Mouse (Mus musculus): Measurements from ENCODE around the gene Miox. TPM values are rescaled to one million over a fixed set of nuclear protein-coding genes. Genes with fewer than 3 reads are reported as not detected.

The Miox gene
- total RNA-seq, 1 experiment from 2014 or later, result not detected

- no peak for ATAC-seq (replicated peaks in 1 of 2; ENCODE audit: insufficient read depth in 1 of 2, low FRiP score in 2 of 2, low TSS enrichment in 1 of 2, low read depth in 1 of 2, poor library complexity in 2 of 2, severe bottlenecking in 2 of 2)
Observed at GRCm38 (mm10) chr15:89313359-89313758, 20.8 kb upstream of the Miox start.

DNA sequence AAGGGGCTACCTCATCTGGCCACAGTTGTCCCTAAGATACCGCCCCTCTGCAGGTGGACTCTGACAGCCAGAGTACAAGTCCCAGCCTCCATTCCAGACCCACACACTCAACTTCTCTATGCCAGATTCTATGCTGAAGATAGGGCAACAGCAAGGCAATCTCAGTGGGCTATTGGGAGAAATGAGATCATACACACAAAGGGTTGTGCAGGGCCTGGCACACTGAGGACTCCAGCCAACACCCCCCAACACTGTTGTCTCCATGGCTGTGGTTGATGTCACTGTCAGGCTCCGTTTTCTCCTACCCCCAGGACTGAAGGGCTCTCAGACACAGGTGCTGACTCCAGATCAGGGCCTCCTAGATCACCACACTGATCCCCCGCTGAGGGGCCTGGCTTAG, 20.1 kb upstream of the Miox start:
- ATAC-seq (replicated peaks in 1 of 2; ENCODE audit: insufficient read depth in 1 of 2, low FRiP score in 2 of 2, low TSS enrichment in 1 of 2, low read depth in 1 of 2, poor library complexity in 2 of 2, severe bottlenecking in 2 of 2), result no peak

GRCm38 (mm10) chr15:89314511-89315189, 19.5 kb upstream of the Miox start:
- no peak for ATAC-seq (replicated peaks in 1 of 2; ENCODE audit: insufficient read depth in 1 of 2, low FRiP score in 2 of 2, low TSS enrichment in 1 of 2, low read depth in 1 of 2, poor library complexity in 2 of 2, severe bottlenecking in 2 of 2)

GRCm38 (mm10) chr15:89315190-89315731, 18.9 kb upstream of the Miox start, which contains the start of gene Sbf1:
Sbf1 (minus strand) TSS chr15:89315311.
- peak; percentile 96 to 98 for ATAC-seq (replicated peaks in 1 of 2; ENCODE audit: insufficient read depth in 1 of 2, low FRiP score in 2 of 2, low TSS enrichment in 1 of 2, low read depth in 1 of 2, poor library complexity in 2 of 2, severe bottlenecking in 2 of 2)

DNA sequence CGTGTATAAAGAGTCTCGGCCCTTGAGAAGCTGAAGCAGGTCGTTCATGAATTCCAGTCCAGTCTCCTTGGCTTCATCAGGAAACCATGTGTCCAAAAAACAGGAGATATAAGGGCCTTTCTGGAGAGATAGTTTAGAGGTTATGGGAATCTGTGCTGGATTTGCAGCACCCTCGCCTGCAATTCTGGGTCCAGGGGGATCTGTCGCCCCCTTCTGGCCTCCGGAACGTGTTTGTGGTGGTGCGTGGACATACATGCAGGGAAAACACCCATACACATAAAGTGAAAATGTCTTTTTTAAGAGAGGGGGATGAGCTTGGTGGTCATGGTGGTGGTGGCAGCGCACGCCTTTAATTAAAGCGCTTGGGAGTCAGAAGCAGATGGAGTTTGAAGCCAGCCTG, 18.1 kb upstream of the Miox start:
- ATAC-seq (replicated peaks in 1 of 2; ENCODE audit: insufficient read depth in 1 of 2, low FRiP score in 2 of 2, low TSS enrichment in 1 of 2, low read depth in 1 of 2, poor library complexity in 2 of 2, severe bottlenecking in 2 of 2), result no peak

- ATAC-seq (replicated peaks in 1 of 2; ENCODE audit: insufficient read depth in 1 of 2, low FRiP score in 2 of 2, low TSS enrichment in 1 of 2, low read depth in 1 of 2, poor library complexity in 2 of 2, severe bottlenecking in 2 of 2), result no peak
Observed at GRCm38 (mm10) chr15:89321264-89321663, 12.9 kb upstream of the Miox start.

GRCm38 (mm10) chr15:89322670-89323522, 11.3 kb upstream of the Miox start, which contains the start of gene Adm2:
Adm2 (plus strand) TSS chr15:89322720.
- ATAC-seq (replicated peaks in 1 of 2; ENCODE audit: insufficient read depth in 1 of 2, low FRiP score in 2 of 2, low TSS enrichment in 1 of 2, low read depth in 1 of 2, poor library complexity in 2 of 2, severe bottlenecking in 2 of 2), result no peak

GRCm38 (mm10) chr15:89323656-89324055, 10.5 kb upstream of the Miox start:
- peak; percentile 70 to 76 for ATAC-seq (replicated peaks in 1 of 2; ENCODE audit: insufficient read depth in 1 of 2, low FRiP score in 2 of 2, low TSS enrichment in 1 of 2, low read depth in 1 of 2, poor library complexity in 2 of 2, severe bottlenecking in 2 of 2)

DNA sequence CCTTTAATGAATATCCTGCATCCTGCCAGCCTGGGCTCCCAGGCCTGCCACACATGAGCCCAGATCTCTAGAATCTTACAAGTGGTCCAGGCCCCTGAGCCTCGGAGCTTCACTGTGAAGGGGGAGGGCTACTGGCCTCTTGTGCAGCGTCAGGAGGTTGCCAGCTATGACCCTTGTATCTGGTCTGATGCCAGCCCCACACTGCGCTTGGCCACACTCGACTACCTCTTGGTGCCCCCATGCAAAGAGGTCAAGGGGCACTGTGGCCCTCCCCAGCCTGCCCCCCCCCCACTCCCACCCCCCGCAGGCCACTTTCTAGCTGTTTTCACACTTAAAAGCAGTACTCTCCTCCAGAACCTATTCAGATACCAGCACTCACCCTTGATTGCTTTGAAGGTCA, 7.8 kb upstream of the Miox start:
- no peak for ATAC-seq (replicated peaks in 1 of 2; ENCODE audit: insufficient read depth in 1 of 2, low FRiP score in 2 of 2, low TSS enrichment in 1 of 2, low read depth in 1 of 2, poor library complexity in 2 of 2, severe bottlenecking in 2 of 2)

DNA sequence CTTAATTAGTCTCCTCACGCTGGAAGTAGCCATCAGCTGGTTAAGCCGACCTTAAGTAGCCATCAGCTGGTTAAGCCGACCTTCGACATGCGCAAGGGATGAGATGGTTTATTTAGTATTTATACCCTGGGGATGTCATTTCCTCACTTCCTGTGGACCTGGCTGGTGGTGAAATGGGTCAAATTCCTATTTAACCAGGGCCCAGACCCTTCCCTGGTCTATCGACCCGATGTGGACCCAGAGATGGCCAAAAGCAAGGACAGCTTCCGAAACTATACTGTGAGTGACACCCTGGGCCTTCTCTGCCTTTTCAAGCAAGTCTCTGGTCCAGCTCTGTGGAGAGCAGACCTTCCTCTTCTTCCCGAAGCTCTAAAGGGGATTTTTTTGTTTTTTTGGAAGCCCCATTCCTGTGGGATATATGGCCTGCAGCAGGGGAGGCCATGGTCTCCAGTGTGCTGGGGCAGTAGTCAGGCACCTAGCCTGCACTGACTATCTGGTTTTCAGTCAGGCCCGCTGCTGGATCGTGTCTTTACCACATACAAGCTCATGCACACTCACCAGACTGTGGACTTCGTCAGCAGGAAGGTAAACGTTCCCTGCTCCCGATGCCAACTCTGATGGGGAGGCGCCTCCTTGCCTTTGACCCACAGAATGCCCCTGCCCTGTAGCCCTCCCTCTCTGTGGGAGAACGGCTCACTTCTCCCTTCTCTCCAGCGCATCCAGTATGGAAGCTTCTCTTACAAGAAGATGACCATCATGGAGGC, 758 bp downstream of the Miox start:
- ATAC-seq (replicated peaks in 1 of 2; ENCODE audit: insufficient read depth in 1 of 2, low FRiP score in 2 of 2, low TSS enrichment in 1 of 2, low read depth in 1 of 2, poor library complexity in 2 of 2, severe bottlenecking in 2 of 2), result no peak

DNA sequence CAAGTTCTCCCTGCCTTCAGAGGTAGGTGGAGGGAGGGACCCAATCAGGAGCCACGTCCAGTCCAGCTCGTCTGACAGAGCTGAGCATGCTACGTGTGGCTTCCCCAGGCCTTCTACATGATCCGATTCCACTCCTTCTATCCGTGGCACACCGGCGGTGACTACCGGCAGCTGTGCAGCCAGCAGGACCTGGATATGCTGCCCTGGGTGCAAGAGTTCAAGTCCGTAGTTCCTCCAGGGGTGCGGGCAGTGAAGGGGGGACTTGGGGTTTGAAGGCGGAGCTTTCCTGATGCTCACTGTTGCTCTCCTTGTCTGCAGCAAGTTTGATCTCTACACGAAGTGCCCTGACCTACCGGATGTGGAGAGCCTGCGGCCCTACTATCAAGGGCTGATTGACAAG, 2.2 kb downstream of the Miox start:
- ATAC-seq (replicated peaks in 1 of 2; ENCODE audit: insufficient read depth in 1 of 2, low FRiP score in 2 of 2, low TSS enrichment in 1 of 2, low read depth in 1 of 2, poor library complexity in 2 of 2, severe bottlenecking in 2 of 2), result no peak

- ATAC-seq (replicated peaks in 1 of 2; ENCODE audit: insufficient read depth in 1 of 2, low FRiP score in 2 of 2, low TSS enrichment in 1 of 2, low read depth in 1 of 2, poor library complexity in 2 of 2, severe bottlenecking in 2 of 2), result peak; percentile 73 to 91
Observed at GRCm38 (mm10) chr15:89339696-89340095, 5.5 kb downstream of the Miox start.

DNA sequence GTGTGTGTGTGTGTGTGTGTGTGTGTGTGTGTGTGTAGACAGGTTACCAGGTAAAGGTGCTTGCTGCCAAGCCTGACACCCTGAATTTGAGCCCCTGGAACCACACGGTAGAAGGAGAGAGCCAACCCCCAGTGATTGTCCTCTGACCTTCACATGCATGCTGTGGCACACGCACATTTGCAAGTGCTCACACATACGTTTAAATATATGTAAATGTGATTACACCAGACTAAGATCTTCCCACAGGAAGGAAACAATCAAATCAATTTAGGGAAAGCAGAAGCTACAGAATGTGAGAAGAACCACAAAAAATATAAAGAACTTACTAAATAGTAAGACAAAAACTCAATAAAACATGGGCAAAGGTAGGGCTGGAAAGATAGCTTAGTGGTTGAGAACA, 5.9 kb downstream of the Miox start:
- peak in 1 of 2 experiments; percentile 43; a peak in 1 of 4 replicates for ATAC-seq (replicated peaks in 1 of 2; ENCODE audit: insufficient read depth in 1 of 2, low FRiP score in 2 of 2, low TSS enrichment in 1 of 2, low read depth in 1 of 2, poor library complexity in 2 of 2, severe bottlenecking in 2 of 2)

DNA sequence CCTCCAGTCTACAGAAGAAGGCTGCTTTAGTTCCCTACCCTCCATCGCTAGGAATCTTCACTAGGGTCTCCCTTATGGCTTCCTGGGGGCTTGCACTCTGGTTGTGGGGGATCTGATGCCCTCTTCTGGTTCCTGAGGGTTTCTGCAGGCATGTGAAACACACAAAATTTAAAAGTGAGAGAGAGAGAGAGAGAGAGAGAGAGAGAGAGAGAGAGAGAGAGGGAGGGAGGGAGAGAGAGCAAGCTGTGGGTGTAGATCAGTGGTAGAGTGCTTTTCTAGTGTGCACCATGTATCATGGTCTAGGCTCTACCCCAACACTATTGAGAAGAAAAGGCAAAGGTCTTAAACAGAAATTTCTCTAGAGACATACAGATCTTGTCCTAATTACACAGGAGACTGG, 7.5 kb downstream of the Miox start:
- no peak for ATAC-seq (replicated peaks in 1 of 2; ENCODE audit: insufficient read depth in 1 of 2, low FRiP score in 2 of 2, low TSS enrichment in 1 of 2, low read depth in 1 of 2, poor library complexity in 2 of 2, severe bottlenecking in 2 of 2)

DNA sequence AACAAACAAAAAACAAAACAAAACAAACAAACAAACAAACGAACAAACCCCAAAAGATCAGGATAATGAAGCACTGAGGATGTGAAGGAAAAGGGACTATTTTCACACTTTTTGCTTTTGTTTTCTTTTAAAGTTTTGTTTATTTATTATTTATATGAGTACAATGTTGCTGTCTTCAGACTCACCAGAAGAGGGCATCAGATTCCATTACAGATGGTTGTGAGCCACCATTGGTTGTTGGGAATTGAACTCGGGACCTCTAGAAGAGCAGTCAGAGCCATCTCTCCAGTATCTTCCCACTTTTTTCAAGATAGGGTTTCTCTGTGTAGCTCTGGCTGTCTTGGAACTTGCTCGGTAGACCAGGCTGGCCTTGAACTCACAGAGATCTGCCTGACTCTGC, 9.1 kb downstream of the Miox start:
- no peak for ATAC-seq (replicated peaks in 1 of 2; ENCODE audit: insufficient read depth in 1 of 2, low FRiP score in 2 of 2, low TSS enrichment in 1 of 2, low read depth in 1 of 2, poor library complexity in 2 of 2, severe bottlenecking in 2 of 2)

DNA sequence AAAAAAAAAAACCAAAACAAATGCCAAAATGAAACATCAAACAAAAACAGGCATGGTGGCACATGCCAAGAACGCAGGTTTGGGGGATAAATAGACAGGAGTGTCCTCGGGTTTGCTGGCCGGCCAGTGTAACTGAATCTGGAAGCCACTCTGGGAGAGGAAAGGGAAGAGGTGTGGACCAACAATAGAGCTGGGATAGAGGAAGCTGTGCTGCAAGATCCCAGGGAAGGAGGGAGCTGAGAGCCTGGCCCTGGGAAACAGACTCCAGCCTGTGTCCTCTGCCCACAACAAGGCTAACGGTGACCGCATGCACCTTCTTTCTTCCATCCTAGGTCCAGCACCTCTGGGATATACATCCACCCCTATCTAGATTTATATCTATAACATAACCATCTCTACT, 16.2 kb downstream of the Miox start:
- no peak for ATAC-seq (replicated peaks in 1 of 2; ENCODE audit: insufficient read depth in 1 of 2, low FRiP score in 2 of 2, low TSS enrichment in 1 of 2, low read depth in 1 of 2, poor library complexity in 2 of 2, severe bottlenecking in 2 of 2)

- ATAC-seq (replicated peaks in 1 of 2; ENCODE audit: insufficient read depth in 1 of 2, low FRiP score in 2 of 2, low TSS enrichment in 1 of 2, low read depth in 1 of 2, poor library complexity in 2 of 2, severe bottlenecking in 2 of 2), result no peak
Observed at GRCm38 (mm10) chr15:89351302-89351701, 17.1 kb downstream of the Miox start.

DNA sequence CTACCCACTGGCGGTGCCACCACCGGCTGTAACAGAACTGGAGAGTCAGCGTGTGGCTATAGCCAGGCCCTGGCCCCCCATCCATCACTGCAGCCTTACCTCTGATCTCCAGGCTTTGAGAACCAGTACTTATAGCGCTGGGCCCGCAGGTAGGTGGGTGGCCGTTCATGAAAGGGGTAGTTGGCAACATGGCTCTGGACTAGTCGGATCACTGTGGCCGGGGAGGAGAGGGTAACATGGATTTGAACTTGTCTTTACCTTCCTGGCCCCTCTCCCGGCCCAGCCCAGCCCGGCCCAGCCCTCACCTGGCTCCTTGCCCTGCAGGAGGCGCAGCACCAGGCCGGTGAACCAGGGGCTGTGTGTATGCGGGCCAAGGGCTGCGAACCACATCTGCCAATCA, 17.9 kb downstream of the Miox start:
- no peak for ATAC-seq (replicated peaks in 1 of 2; ENCODE audit: insufficient read depth in 1 of 2, low FRiP score in 2 of 2, low TSS enrichment in 1 of 2, low read depth in 1 of 2, poor library complexity in 2 of 2, severe bottlenecking in 2 of 2)
